Mouse (Mus musculus) T-helper 2 cell (primary cell): ENCODE measurements around the gene Inpp4a.

Source experiments
- in situ Hi-C: fragments of 300-600 bp; cut with MboI, MseI; formaldehyde crosslinking; loops from one replicate; pipeline ENCODE4 v1.15.1; 2025; ENCODE audit warnings: high pct_unique_total_duplicates

The Inpp4a gene

DNA sequence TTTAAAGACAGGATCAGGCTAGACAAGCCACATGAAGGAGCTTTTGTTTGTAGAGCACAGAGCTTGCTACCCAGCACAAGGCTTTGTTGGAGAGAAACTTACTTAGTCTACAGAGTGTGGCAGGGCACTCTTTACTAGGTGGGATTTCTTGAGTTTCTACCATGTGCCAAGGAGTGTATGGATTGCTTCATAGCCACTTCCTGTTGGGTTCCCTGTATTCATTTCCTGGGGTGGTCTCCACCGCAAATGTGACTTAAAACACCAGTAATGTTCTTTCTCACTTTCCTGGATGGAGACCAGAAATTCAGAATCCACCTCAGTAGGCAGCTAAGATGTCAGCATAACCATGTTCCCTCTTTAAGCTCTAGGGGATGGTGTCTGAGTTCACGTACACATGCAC lies 18.9 kb downstream of the Inpp4a start:
- in situ Hi-C loops: no loop called here

DNA sequence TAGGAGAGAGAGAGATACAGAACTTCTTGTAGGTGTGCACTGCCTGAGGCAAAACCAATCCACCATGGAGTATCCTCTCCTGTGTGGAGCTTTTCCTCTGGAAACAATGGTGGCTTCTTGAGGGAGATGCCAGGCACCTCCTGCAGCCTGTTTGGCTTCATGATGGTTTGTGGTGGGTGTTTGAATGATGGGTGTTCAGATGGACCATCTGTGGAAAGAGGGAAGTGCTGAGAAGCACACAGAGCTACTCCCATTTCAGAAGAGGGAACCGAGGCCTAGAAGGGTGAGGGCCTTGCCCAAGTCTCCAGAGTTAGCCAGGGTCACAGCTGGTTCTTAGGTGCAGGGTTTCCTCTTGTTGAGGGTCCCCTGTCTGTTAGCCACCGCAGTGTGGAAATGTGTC lies 23.0 kb downstream of the Inpp4a start:
- in situ Hi-C loops: no loop called here

DNA sequence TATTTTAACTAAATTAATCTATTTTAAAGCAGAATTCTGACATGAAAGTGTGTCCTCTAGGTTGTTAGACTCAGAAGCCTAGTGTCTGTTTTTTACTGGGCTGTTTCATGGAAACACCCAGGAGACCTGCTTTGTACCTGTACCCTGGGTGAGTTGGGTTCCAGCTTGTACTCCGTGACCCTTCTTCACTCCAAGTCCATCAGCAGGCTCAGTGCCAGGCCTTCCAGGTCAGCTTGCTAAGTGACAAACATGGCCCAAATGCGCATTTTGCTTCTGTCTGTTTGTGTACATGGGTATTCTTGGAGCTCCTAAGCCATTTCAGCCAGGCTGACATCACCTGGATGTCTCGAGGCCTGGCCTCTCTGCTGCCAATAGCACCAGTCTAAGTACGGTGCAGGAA lies 23.5 kb downstream of the Inpp4a start:
- in situ Hi-C loops: no loop called here

DNA sequence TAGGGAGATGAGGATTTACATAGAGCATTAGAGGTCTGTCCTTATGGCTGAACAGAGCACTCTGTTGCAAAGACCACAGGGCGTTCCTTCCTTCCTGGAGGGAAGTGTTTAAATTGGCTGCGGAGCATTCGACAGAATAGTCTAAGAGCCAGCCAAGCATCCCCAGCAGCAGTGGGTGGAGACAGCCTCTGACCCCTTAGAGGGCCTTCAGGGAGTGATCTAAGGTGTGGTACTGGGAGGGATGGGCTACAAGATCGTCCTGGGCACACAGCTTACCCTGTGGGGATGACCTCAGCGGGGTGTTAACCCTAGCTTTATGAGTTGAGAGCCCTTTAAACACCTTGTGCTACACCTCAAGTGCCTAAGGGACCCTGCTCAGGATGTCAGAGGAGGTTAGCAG lies 24.9 kb downstream of the Inpp4a start:
- in situ Hi-C loops: no loop called here

DNA sequence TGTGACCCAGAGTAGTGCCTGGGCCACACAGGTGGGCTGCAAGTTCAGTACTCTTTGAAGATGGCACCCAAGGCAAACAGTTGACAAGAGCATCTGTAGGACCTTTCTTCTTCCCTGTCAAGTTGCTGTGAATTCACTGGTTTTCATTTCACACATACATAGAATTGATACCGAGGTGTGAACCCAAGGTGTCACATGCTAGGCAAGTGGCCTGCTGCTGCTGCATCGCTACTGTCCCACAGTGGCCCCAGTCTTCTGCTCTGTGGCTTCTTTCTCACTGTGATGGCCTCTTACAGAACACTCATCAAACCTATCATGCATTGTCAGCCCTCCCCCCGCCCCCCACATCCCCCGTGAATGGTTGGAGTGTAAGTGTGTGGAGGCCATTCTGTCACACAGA lies 27.6 kb downstream of the Inpp4a start:
- in situ Hi-C loops: no loop called here

DNA sequence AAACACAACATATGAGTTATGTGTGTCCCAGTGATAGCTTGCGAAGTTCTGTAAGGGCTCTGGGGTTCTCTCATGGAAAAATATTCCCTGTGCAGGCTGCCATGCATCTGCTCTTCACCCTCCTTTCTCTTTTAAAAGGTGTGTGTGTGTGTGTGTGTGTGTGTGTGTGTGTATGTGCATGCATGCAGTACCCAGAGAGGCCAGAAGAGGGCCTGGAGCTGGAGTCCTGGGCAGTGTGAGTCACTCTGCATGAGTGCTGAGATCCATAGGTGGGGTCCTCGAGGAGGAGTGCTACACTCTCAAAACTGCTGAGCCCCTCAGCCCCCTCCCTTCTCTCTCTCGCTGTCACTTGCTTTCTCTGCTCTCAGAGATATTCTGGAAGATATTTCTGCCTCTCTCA lies 29.5 kb downstream of the Inpp4a start:
- in situ Hi-C loops: no loop called here

DNA sequence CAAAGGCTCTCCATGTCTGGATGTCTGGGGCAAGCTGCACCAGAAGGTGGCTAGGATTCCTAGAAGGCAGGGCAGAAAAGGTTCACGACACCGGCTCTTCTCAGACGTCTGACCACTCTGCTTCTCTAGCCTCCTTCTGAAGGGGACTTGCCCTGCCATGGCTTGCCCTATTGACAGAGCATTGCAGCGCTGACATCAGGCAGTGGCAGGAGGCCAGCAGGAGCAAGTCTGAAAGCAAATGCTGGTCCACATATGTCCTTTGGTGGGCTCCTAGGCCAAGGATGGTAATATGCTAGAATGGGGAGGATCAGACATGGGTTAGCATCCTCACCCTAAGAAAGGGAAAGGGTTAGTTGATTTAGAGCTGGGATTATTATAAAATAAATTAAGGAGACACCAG lies 30.2 kb downstream of the Inpp4a start:
- in situ Hi-C loops: no loop called here

DNA sequence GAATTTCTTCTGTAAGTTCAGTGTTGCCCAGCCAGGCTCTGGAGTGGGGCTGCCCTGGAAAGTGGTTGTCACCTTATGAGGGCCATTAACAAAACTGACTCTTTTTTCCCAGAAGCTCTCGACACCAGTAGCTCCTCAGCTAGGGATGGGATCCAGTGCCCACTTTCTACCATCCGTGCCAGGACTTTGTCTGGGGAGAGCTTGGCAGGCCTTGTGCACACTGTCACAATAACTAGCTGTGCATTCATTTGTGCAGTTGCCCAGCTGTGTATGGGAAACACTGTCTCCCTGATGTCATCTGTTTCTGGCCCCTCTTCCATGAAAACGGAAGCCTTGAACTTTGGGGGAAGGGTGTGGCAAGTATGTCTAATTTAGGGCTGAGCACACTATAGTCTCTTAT lies 33.1 kb downstream of the Inpp4a start:
- in situ Hi-C loops: no loop called here

DNA sequence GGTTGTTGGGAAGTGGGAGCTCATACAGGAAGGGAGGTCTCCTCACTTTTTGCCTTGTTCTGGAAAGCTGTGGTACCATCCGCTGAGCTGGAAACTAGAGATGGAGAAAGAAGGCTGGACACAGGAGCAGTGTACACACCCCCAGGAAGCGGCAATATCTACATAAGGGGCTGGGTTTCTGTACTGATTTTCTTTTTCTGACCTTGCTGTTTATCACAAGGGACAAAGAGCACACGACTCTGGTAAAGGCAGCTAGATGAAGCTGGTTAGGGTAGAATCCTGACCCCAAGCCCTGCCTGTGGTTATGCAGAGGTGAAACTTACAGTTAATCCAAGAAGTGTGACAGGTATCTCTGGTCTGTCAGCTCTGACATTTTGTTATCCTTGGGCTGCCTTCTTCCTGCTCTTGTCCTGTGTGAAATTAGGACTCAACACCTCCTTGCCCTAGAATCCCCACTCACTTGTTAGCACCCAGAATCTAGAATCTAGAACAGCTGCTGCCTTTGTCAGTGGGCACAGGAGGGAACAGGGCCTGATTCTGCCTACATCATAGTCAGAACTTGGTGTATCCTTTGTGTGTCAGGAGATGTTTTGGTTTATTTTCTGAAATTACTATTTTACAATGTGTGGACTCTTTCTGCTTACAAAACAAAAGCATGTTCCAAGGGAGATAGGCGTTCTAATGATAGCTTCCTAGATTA lies 34.2 kb downstream of the Inpp4a start:
- in situ Hi-C loops: no loop called here

DNA sequence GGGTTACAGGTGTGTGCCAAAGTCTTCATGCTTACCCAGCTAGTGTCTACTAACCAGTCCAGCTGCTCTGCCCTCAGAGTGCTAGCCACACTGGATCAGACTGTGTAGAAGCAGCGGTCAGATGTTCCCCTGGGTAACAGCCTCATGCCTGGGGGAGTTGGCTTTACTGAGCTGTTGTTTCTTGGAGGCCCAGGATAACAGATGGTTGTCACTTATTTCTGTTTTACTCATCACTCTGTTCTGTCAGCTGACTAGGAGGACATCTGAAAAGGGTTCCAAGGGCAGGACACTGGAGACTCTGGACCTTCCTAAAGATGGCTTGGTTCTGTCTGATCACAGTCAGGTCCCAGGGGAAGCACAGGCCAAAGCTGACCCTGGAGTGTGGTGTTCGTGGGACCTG lies 36.4 kb downstream of the Inpp4a start:
- in situ Hi-C loops: no loop called here

DNA sequence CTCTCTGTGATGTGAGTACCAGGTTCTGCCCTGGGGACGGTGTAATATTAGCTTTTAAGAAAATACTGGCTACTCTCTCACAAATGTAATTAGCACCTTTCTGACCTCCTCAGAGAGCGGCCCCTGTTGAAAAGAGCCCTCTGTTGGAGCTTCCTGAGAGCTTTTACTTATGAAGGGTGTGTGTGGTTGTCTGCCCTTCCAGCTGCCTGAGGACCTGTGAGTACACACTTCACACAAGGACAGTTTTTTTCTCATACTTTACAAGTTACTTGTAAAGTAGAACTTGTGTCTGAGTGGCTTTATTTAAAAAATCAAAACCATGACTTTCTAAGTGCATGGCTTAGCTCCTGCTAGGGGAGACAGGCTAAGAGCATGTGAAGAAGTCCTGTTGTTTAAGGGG lies 37.1 kb downstream of the Inpp4a start:
- in situ Hi-C loops: no loop called here

DNA sequence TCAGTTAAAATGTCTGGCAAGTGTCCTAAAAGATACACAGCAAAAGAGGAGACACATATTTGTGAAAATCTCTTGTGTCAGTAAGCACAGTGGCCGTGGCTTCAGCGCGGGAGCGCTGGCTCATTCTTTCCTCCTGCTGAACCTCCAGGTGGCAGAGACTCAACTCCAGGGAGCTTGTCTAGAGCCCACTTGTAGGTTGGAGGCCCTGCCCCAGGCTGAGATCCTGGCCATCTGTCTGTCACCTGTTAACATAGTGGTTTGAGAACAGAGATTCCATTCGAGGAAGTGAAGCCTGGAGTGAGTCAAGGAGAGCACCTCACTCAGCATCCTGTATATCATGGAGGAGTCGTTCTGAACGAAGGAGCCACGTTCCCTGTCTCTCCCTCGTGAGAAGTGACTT lies 37.6 kb downstream of the Inpp4a start:
- in situ Hi-C loops: no loop called here

DNA sequence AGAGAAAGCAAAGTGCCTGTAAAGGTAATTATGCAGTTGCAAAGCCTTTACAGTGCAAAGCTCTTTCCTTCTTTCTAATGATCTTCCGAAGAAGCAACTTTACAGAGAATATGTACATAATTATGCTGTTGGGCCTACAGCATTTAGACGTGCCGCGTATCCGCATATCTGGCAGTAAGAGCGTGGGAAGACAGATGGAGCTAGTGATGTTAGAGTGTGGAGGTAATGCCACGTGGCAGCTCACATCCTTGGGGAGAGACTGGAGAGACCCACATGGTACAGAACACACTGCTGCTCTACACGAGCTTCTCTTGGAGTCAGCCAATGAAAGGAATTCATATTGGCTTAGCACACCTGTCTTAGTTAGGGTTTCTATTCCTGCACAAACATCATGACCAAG lies 39.5 kb downstream of the Inpp4a start:
- in situ Hi-C loops: no loop called here

DNA sequence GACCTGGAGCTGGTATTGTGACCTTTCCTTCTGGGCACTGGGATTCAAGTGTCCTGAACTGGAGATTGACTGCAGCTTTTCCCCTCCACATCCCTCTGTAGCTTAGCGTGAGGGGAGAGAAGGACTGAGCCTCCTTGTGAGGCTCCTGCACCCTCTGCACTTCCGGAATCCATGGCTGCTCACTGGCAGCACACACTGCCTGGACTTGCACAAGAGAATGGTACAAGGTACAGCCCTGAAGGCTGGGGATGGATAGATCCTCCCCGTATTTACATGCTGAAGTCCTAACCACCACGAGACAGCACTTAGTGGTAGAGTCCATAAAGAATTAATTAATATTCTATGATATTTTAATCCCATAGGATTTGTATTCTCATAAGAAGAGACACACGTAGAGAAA lies 41.7 kb downstream of the Inpp4a start:
- in situ Hi-C loops: no loop called here

DNA sequence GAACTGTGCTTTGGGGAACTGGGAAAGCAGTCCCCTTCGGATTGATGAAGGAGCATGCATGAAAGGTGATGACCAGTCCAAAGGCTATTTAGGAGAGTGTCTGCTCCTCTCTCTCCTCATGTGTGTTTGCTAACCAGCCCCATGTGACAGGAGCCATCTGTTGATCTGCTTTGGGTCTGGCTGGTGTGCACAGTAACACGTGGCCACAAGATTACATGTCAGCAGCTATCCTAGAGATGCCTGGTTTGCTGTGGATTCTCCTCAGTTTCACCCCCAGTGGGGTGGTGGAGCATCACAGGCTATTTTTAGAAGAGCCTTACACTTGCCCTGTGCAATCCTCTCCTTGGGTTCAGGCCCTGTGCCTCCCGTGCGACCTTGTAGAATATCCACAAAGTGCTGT lies 42.2 kb downstream of the Inpp4a start:
- in situ Hi-C loops: no loop called here

DNA sequence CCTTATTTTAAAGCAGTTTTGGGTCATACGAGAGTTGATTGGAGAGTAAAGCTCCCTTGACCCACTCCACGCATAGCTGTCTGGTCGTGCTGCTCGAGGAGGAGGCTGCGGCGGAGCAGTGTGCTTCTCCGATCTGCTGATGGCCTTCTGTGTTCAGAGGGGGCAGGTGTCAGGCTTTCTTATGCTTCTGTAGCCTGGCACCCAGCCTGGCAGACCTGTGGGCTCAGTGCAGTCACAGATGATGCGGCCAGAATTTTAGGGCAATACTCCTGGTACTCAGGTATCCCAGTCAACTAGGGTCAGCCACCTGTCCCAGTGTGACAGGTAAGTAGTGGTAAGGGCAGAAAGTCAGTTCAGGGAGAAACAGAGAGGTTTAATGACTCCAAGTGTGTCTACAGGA lies 42.9 kb downstream of the Inpp4a start:
- in situ Hi-C loops: no loop called here

DNA sequence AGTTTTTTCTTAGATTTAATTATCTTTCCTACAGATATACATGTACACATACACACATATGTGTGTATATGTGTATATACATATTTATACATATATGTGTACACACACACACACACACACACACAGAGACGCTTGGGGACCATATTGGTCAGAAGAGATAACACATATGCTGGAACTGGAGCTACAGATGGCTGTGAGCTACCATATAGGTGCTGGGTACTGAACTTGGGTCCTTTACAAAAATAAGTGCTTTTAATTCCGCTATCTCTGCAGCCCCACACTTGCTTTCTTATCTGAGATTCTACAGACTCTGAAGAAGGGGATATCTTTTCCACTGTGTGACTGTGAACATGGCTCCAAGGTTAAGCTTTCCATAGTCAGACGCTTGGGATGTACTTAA lies 43.6 kb downstream of the Inpp4a start:
- in situ Hi-C loops: no loop called here

DNA sequence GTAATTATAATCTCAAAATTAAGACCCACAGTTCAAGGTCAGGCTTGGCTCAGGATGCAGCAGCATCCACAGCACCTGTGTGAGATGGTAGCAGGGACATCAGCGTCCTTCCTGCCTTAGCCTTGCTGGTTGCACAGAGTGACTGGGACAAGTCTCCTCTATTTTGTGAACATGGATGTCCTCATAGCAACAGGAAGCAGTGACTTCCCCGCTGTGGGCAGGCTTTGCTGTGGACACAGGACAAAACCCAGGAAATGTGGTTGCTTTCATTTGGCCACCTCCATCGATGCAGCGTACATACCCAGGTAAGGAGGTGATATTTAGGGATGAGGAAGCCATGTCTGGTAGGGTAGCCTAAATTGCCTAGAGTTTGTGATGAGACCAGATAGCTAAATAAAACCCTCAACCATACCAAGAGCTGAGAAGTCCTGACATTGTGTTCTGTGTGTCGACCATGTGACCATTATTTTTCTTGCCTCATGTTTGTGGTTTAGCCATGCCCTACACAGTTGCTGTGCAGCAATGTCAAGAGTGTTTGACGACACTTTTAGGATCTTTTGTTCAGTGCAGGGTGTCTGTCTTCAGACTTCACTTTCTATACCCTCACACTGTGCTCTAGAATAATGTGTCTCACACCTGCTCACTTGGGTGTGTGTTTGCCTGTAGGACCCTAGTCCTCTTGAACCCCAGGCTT lies 44.7 kb downstream of the Inpp4a start:
- in situ Hi-C loops: no loop called here

DNA sequence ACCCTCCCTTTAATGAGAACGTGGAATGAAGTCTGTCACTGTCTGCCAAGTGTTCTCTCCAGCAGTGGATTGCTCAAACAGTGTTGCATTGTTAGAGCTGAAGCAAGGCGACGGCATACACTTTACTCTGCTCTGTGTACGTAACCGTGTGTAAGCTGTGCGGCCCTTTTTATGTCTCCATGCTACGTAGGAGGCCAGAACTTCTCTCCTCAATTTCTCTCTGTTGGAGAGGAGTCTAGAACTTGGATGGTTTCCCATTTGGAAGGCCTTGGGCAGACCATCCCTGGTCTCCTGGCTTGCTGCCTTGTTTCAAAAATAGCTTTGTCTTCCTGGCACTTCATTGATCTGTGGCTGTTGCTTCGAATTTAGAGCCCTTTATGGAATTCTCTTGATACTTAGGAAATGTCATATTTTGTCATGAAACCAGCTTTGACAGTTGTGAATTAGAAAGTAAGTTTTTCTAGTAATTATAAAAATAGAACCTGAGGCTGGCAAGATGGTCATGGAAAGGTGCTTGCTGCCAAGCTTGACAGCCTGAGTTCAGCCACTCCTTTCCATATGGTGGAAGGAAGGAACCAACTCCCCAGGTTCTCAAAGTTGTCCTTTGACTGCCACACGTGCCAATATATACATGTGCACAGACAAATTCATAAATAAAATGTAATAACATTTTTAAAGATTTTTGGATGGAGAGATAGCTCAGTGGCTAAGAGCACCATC lies 47.9 kb downstream of the Inpp4a start:
- in situ Hi-C loops: no loop called here

DNA sequence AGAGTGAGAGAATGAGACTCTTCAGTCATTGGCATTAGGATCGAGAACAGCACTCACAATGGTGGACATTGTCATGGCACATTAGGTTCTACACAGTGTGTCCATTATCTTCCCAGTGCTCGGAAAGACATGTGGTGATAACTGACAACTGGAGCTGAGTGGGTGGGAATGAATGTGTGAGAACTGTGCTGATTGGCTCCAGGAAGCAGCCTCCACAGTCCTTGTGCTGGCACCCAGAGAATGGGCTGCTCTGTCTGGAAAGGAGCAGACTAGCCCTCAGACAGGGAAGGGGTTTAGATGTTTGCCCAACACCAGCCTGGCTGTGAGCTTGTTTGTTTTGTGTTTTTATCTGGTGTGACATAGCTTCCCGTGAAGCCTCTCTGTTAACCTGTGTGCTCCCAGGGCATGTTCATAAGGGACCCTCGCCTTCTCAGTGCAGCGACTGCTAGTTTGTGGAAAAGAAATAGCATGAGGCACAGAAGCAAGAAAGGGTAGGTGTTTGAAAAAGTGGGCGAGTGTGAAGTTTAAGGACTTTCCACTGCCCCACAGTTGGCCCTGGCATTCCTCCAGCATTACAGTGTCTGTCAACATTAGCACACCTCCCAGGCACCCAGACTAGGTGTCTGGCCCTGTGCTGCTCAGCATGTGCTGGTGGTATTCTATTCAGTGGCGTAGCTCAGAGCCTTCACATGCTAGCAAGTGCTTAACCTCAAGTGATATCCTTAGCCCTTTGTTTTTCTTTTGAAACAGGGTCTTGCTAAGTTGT lies 51.4 kb downstream of the Inpp4a start:
- in situ Hi-C loops: no loop called here

DNA sequence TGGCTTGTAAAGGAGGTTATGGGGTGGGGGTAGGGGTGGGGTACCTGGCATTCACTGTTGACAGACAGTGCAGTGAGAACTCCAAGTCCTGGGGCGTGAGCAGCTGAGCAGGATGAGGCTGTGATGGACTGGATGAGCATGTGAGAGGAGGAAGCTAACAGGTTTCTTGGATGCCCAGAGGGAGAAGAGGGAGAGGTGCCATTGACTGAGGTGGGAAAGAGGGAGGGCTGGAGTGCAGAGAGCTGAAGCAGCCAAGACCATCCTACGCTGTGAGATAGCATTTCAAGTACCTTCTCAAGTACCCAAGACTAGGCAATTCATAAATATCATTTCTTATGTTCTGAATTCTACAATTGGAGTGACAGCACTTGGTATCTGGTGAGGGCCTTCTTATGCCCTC lies 52.3 kb downstream of the Inpp4a start:
- in situ Hi-C loops: no loop called here

DNA sequence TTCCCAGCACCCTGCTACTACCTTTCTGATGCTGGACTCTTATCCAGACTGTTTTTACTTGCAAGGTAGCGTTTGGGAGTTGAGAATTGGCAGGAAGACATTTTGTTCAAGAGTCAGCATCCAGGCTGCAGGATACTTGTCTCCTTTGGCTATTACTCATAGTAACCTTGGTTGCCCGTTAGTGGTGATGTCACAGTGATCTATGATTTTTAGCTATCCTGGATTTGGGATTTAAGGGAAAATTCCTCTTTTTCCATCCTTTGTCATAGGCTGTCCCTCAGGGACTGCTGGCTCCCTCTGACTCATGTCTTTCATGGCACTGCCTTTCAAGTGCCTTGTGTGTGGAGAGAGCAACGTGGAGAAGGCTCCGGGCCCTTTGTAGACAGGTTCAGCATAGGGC lies 53.8 kb downstream of the Inpp4a start:
- in situ Hi-C loops: no loop called here
